Mouse (Mus musculus) cerebellum, postnatal 4 days (tissue): ENCODE data around the gene Olfr808.

Experiments
- DNase-seq, 2 experiments: peaks; one replicate each; pipeline ENCODE4 v3.0.0; 2022; ENCODE audit warnings: low spot score in 2 of 2, mixed read lengths in 1 of 2

Olfr808 gene

GRCm38 (mm10) chr10:129765182-129765581 lies at the start of gene Olfr808:
Olfr808 (plus strand) TSS chr10:129765482.
- DNase-seq: no peak

GRCm38 (mm10) chr10:129729275-129729674 lies 36.0 kb upstream of the Olfr808 start, which contains the start of gene Olfr805:
Olfr805 (minus strand) TSS chr10:129729375.
- DNase-seq: no peak

GRCm38 (mm10) chr10:129741821-129742220 lies 23.5 kb upstream of the Olfr808 start, which contains the start of gene Olfr806:
Olfr806 (minus strand) TSS chr10:129741921.
- no peak for DNase-seq

GRCm38 (mm10) chr10:129757693-129758092 lies 7.6 kb upstream of the Olfr808 start, which contains the start of gene Olfr807:
Olfr807 (minus strand) TSS chr10:129757793.
- no peak for DNase-seq

DNA sequence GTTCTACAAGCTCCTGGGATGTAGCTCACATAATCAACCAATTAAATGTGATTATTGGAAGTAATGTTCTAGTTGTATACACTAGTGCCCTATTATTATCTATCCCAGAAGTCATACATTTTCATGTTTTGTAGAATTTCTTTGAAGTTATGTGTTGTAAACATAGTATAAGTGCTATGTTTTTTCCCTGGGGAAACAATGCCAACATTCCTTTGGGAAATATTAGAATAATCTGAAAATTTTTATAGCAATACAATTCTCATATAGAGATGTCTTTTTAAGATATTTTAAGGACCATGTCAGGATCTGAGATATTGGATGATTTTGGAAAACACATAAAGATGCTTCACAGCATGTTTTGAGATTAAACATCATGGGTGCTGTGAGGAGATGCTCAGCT lies 9.1 kb downstream of the Olfr808 start, which contains the start of gene Olfr809:
Gene Olfr809, plus strand, starts transcription at position 301 of the 400 bp plus-strand sequence.
- DNase-seq: no peak

GRCm38 (mm10) chr10:129778123-129778522 lies 12.8 kb downstream of the Olfr808 start:
- no peak for DNase-seq

GRCm38 (mm10) chr10:129794817-129795216 lies 29.5 kb downstream of the Olfr808 start, which contains the start of gene Olfr810:
Olfr810 (minus strand) TSS chr10:129794917.
- DNase-seq: no peak

- no peak for DNase-seq
These were observed 39.0 kb downstream of the Olfr808 start, which contains the start of gene Olfr811 for GRCm38 (mm10) chr10:129804296-129804695. Olfr811 (minus strand) TSS chr10:129804396.
